Mouse (Mus musculus): ENCODE data around the gene Tor2a. TPM values are rescaled to one million over a fixed set of nuclear protein-coding genes. Genes with fewer than 3 reads are reported as not detected.

Gene Tor2a
- polyA plus RNA-seq, 1 experiment from 2014 or later, result 82.9 TPM

- ATAC-seq (ENCODE audit: low FRiP score, low TSS enrichment), result no peak
- WGBS, result 83% methylated on average over 4 of the region's 4 CpGs
Observed at GRCm38 (mm10) chr2:32739311-32739710, 17.7 kb upstream of the Tor2a start.

GRCm38 (mm10) chr2:32740916-32741272 lies 16.1 kb upstream of the Tor2a start, which contains the start of gene 6330409D20Rik:
6330409D20Rik (minus strand) TSS chr2:32741016.
- Histone ChIP-seq H3K27ac (ENCODE audit: low read length) (no peak within 1 kb of the TSS), H3K9ac (replicated peaks; ENCODE audit: low read length) (peak within 1 kb of the TSS; percentile 31; the same call in 1 of the 2 replicates)
- WGBS, result 12% methylated on average over 11 of the region's 11 CpGs

More at GRCm38 (mm10) chr2:32739311-32739710, 17.7 kb upstream of the Tor2a start:
- Histone ChIP-seq H3K9ac (replicated peaks; ENCODE audit: low read length) (no peak overlapping the region), H3K4me3 (ENCODE audit: low read length) (no peak overlapping the region), H3K36me3 (ENCODE audit: insufficient read depth, low read length) (no peaks in the 10 kb centered on the region), H3K27me3 (ENCODE audit: insufficient read depth, low read length) (peaks cover 20% of the 10 kb centered on the region), H3K27ac (ENCODE audit: low read length) (no peak overlapping the region), H3K4me2 (replicated peaks; ENCODE audit: low read depth, low read length) (no peak overlapping the region), H3K4me1 (ENCODE audit: insufficient read depth, low read length) (peaks cover 30% of the 10 kb centered on the region), H3K9me3 (ENCODE audit: low read length) (no peaks in the 10 kb centered on the region)

GRCm38 (mm10) chr2:32741273-32742172 lies 15.5 kb upstream of the Tor2a start:
- H3K4me3 ChIP-seq (ENCODE audit: low read length), result peak overlapping the region; percentile 46
- peaks cover 20% of the 10 kb centered on the region for H3K27me3 ChIP-seq (ENCODE audit: insufficient read depth, low read length)
- 4% methylated on average over 51 of the region's 58 CpGs for WGBS
- no peak overlapping the region for H3K27ac ChIP-seq (ENCODE audit: low read length)
- H3K9ac ChIP-seq (replicated peaks; ENCODE audit: low read length), result peak overlapping the region; percentile 31; the same call in 1 of the 2 replicates
- peaks cover 14% of the 10 kb centered on the region for H3K4me1 ChIP-seq (ENCODE audit: insufficient read depth, low read length)
- no peaks in the 10 kb centered on the region for H3K9me3 ChIP-seq (ENCODE audit: low read length)
- peak; percentile 43 for ATAC-seq (ENCODE audit: low FRiP score, low TSS enrichment)
- peaks cover 6% of the 10 kb centered on the region; the same call in 1 of the 2 replicates for H3K36me3 ChIP-seq (ENCODE audit: insufficient read depth, low read length)
- peak overlapping the region; percentile 77 for H3K4me2 ChIP-seq (replicated peaks; ENCODE audit: low read depth, low read length)

More at GRCm38 (mm10) chr2:32740916-32741272, 16.1 kb upstream of the Tor2a start, which contains the start of gene 6330409D20Rik:
- ATAC-seq (ENCODE audit: low FRiP score, low TSS enrichment), result no peak
- 0 out of 2 replicates have a peak, but pooled peaks cover under 1% of the 10 kb centered on the region for H3K36me3 ChIP-seq (ENCODE audit: insufficient read depth, low read length)
- H3K4me3 ChIP-seq (ENCODE audit: low read length), result peak within 1 kb of the TSS; percentile 46
- H3K4me2 ChIP-seq (replicated peaks; ENCODE audit: low read depth, low read length), result peak within 1 kb of the TSS; percentile 77
- H3K27me3 ChIP-seq (ENCODE audit: insufficient read depth, low read length), result peaks cover 20% of the 10 kb centered on the region
- H3K9me3 ChIP-seq (ENCODE audit: low read length), result no peaks in the 10 kb centered on the region
- peaks cover 14% of the 10 kb centered on the region for H3K4me1 ChIP-seq (ENCODE audit: insufficient read depth, low read length)

GRCm38 (mm10) chr2:32742173-32742531 lies 14.9 kb upstream of the Tor2a start:
- no peak overlapping the region for H3K27ac ChIP-seq (ENCODE audit: low read length)
- 0 out of 2 replicates have a peak, but pooled peaks have one; percentile 12 for ATAC-seq (ENCODE audit: low FRiP score, low TSS enrichment)
- no peaks in the 10 kb centered on the region for H3K9me3 ChIP-seq (ENCODE audit: low read length)
- H3K36me3 ChIP-seq (ENCODE audit: insufficient read depth, low read length), result peaks cover 8% of the 10 kb centered on the region; the same call in 1 of the 2 replicates
- WGBS, result 14% methylated on average over 18 of the region's 18 CpGs
- peaks cover 14% of the 10 kb centered on the region for H3K4me1 ChIP-seq (ENCODE audit: insufficient read depth, low read length)
- peaks cover 20% of the 10 kb centered on the region for H3K27me3 ChIP-seq (ENCODE audit: insufficient read depth, low read length)
- H3K9ac ChIP-seq (replicated peaks; ENCODE audit: low read length), result no peak overlapping the region
- peak overlapping the region; percentile 46; the same call in 1 of the 2 replicates for H3K4me3 ChIP-seq (ENCODE audit: low read length)
- H3K4me2 ChIP-seq (replicated peaks; ENCODE audit: low read depth, low read length), result 0 out of 2 replicates have a peak overlapping the region, but pooled peaks have one; percentile 77

GRCm38 (mm10) chr2:32744272-32744982 lies 12.6 kb upstream of the Tor2a start:
- H3K9ac ChIP-seq (replicated peaks; ENCODE audit: low read length), result no peak overlapping the region
- H3K9me3 ChIP-seq (ENCODE audit: low read length), result no peaks in the 10 kb centered on the region
- no peak overlapping the region for H3K27ac ChIP-seq (ENCODE audit: low read length)
- WGBS, result 70% methylated on average over 15 of the region's 15 CpGs
- H3K4me1 ChIP-seq (ENCODE audit: insufficient read depth, low read length), result peaks cover 14% of the 10 kb centered on the region
- H3K27me3 ChIP-seq (ENCODE audit: insufficient read depth, low read length), result peaks cover 20% of the 10 kb centered on the region
- ATAC-seq (ENCODE audit: low FRiP score, low TSS enrichment), result no peak
- H3K36me3 ChIP-seq (ENCODE audit: insufficient read depth, low read length), result peaks cover 14% of the 10 kb centered on the region
- no peak overlapping the region for H3K4me2 ChIP-seq (replicated peaks; ENCODE audit: low read depth, low read length)
- H3K4me3 ChIP-seq (ENCODE audit: low read length), result no peak overlapping the region

GRCm38 (mm10) chr2:32749082-32749481 lies 8.0 kb upstream of the Tor2a start:
- Histone ChIP-seq H3K36me3 (ENCODE audit: insufficient read depth, low read length) (peaks cover 20% of the 10 kb centered on the region), H3K4me3 (ENCODE audit: low read length) (no peak overlapping the region), H3K4me1 (ENCODE audit: insufficient read depth, low read length) (peaks cover 13% of the 10 kb centered on the region), H3K4me2 (replicated peaks; ENCODE audit: low read depth, low read length) (no peak overlapping the region), H3K9ac (replicated peaks; ENCODE audit: low read length) (no peak overlapping the region), H3K27me3 (ENCODE audit: insufficient read depth, low read length) (no peaks in the 10 kb centered on the region), H3K9me3 (ENCODE audit: low read length) (no peaks in the 10 kb centered on the region), H3K27ac (ENCODE audit: low read length) (no peak overlapping the region)
- no peak for ATAC-seq (ENCODE audit: low FRiP score, low TSS enrichment)
- WGBS, result 81% methylated on average over 16 of the region's 16 CpGs

GRCm38 (mm10) chr2:32750199-32750598 lies 6.8 kb upstream of the Tor2a start:
- H3K36me3 ChIP-seq (ENCODE audit: insufficient read depth, low read length), result peaks cover 30% of the 10 kb centered on the region

GRCm38 (mm10) chr2:32750887-32751664 lies 6.0 kb upstream of the Tor2a start:
- Histone ChIP-seq H3K27ac (ENCODE audit: low read length) (peak overlapping the region; percentile 62), H3K9ac (replicated peaks; ENCODE audit: low read length) (peak overlapping the region; percentile 50), H3K36me3 (ENCODE audit: insufficient read depth, low read length) (peaks cover 28% of the 10 kb centered on the region), H3K4me2 (replicated peaks; ENCODE audit: low read depth, low read length) (peak overlapping the region; percentile 63), H3K27me3 (ENCODE audit: insufficient read depth, low read length) (no peaks in the 10 kb centered on the region), H3K9me3 (ENCODE audit: low read length) (no peaks in the 10 kb centered on the region), H3K4me1 (ENCODE audit: insufficient read depth, low read length) (peaks cover 13% of the 10 kb centered on the region), H3K4me3 (ENCODE audit: low read length) (peak overlapping the region; percentile 46)
- 14% methylated on average over 31 of the region's 31 CpGs for WGBS
- peak; percentile 93 for ATAC-seq (ENCODE audit: low FRiP score, low TSS enrichment)

More at GRCm38 (mm10) chr2:32750199-32750598, 6.8 kb upstream of the Tor2a start:
- Histone ChIP-seq H3K27ac (ENCODE audit: low read length) (no peak overlapping the region), H3K9ac (replicated peaks; ENCODE audit: low read length) (no peak overlapping the region), H3K4me2 (replicated peaks; ENCODE audit: low read depth, low read length) (no peak overlapping the region), H3K27me3 (ENCODE audit: insufficient read depth, low read length) (no peaks in the 10 kb centered on the region), H3K9me3 (ENCODE audit: low read length) (no peaks in the 10 kb centered on the region), H3K4me3 (ENCODE audit: low read length) (no peak overlapping the region), H3K4me1 (ENCODE audit: insufficient read depth, low read length) (peaks cover 13% of the 10 kb centered on the region)
- WGBS, result 73% methylated on average over 7 of the region's 7 CpGs
- ATAC-seq (ENCODE audit: low FRiP score, low TSS enrichment), result no peak

GRCm38 (mm10) chr2:32751665-32752033 lies 5.4 kb upstream of the Tor2a start:
- Histone ChIP-seq H3K36me3 (ENCODE audit: insufficient read depth, low read length) (peaks cover 22% of the 10 kb centered on the region), H3K27ac (ENCODE audit: low read length) (peak overlapping the region; percentile 62)
- ATAC-seq (ENCODE audit: low FRiP score, low TSS enrichment), result no peak

More at GRCm38 (mm10) chr2:32751665-32752033, 5.4 kb upstream of the Tor2a start:
- 35% methylated on average over 8 of the region's 10 CpGs for WGBS
- Histone ChIP-seq H3K4me1 (ENCODE audit: insufficient read depth, low read length) (peaks cover 13% of the 10 kb centered on the region), H3K4me3 (ENCODE audit: low read length) (peak overlapping the region; percentile 46), H3K27me3 (ENCODE audit: insufficient read depth, low read length) (no peaks in the 10 kb centered on the region), H3K9me3 (ENCODE audit: low read length) (no peaks in the 10 kb centered on the region), H3K9ac (replicated peaks; ENCODE audit: low read length) (peak overlapping the region; percentile 50), H3K4me2 (replicated peaks; ENCODE audit: low read depth, low read length) (peak overlapping the region; percentile 63)
